Mouse (Mus musculus) thymus, adult 2 months (tissue): ENCODE measurements at regions not wholly inside any gene's neighbourhood (a gene's known extent, or its start where the extent isn't known, plus 50 kb on each side); places are given as distances from the start of the nearest gene placed in this dataset.

ENCODE experiments used
- CTCF ChIP-seq: fragments of 200-500 bp; IDR thresholded peaks from 2 replicates; pipeline ENCODE4 v1.5.1; 2012; ENCODE audit warnings: mild to moderate bottlenecking, control low read depth, low read length, moderate library complexity, borderline replicate concordance; ENCODE audit not compliant: control insufficient read depth, poor library complexity, insufficient read depth; ENCODE audit errors: extremely low read depth
- POLR2A ChIP-seq: fragments of 200-500 bp; IDR thresholded peaks from 2 replicates; pipeline ENCODE4 v1.6.1; 2012; ENCODE audit warnings: mild to moderate bottlenecking, low read length, control low read depth, moderate library complexity; ENCODE audit not compliant: control insufficient read depth, poor library complexity, insufficient read depth; ENCODE audit errors: extremely low read depth

DNA sequence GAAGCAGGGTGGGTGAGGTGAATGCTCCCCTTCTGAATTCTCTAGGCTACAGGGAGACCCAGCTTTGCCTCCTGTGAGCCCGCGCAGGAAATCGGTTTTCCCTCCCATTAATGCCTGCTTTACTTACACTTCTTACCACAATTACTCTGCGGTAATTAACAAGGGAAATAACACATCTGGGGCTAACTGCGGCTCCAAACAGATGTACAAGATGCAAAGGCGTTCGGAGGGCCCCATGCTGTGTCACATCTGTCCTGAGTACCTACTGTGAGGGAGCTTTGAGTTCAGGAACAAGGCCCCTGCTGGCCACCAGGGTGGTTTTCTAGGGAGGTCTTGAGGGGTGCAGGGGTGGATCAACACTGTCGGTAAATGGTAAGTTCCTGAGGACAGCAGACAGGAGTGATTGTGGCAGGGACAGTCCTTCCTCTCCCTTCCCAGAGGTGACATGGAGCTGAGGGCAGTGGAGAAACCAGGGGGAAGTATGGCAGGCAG lies 184.0 kb upstream of the Zfp618 start:
- TF ChIP-seq POLR2A (no peak), CTCF (no peak)
